Mouse (Mus musculus): ENCODE data around the gene Flii. TPM values are rescaled to one million over a fixed set of nuclear protein-coding genes. Genes with fewer than 3 reads are reported as not detected.

Gene Flii
- total and polyA plus RNA-seq, 3 experiments = 71.8 to 111 TPM; not detected in 1

GRCm38 (mm10) chr11:60719263-60719662, 7.8 kb downstream of the Flii start:
- TF ChIP-seq MAX (IDR thresholded peaks at IDR 0.05; ENCODE audit: low read length) (no peak), ETS1 (IDR thresholded peaks at IDR 0.05; ENCODE audit: low read depth, low read length) (no peak), JUND (IDR thresholded peaks at IDR 0.05; ENCODE audit: low read depth, low read length) (no peak), CHD1 (IDR thresholded peaks at IDR 0.05; ENCODE audit: low read depth, low read length) (no peak), NRF1 (IDR thresholded peaks at IDR 0.05; ENCODE audit: insufficient read depth, low read depth, low read length, poor library complexity, severe bottlenecking) (no peak), GATA1 (IDR thresholded peaks at IDR 0.05; ENCODE audit: low read depth, low read length) (no peak), E2F4 (IDR thresholded peaks at IDR 0.05; ENCODE audit: borderline replicate concordance, low read depth, low read length) (no peak), EP300 (IDR thresholded peaks at IDR 0.05; ENCODE audit: low read depth in 1 of 2, low read length in 2 of 2) (no peak), ZKSCAN1 (IDR thresholded peaks at IDR 0.05; ENCODE audit: low read depth, low read length) (no peak), POLR2AphosphoS2 (IDR thresholded peaks at IDR 0.05; ENCODE audit: low read length) (no peak), MYC (IDR thresholded peaks at IDR 0.05; ENCODE audit: low read depth, low read length) (no peak), NELFE (IDR thresholded peaks at IDR 0.05; ENCODE audit: low read depth, low read length) (no peak), MAZ (IDR thresholded peaks at IDR 0.05; ENCODE audit: low read depth, low read length) (no peak)
- no peaks in the 10 kb centered on the region; a peak in 1 of 4 replicates for H3K36me3 ChIP-seq (ENCODE audit: control insufficient read depth in 1 of 2, insufficient read depth in 2 of 2, low read length in 2 of 2)
- H3K9ac ChIP-seq (ENCODE audit: control insufficient read depth, low read depth, low read length, poor library complexity, severe bottlenecking) = no peak overlapping the region

GRCm38 (mm10) chr11:60715833-60716232, 11.2 kb downstream of the Flii start:
- Histone ChIP-seq H3K9me3 (replicated peaks; ENCODE audit: insufficient read depth, low read length) (no peaks in the 10 kb centered on the region), H3K36me3 (ENCODE audit: control insufficient read depth in 1 of 2, insufficient read depth in 2 of 2, low read length in 2 of 2) (peaks cover 0 to 3% of the 10 kb centered on the region in 2 experiments; a peak in 1 of 4 replicates), H3K79me2 (ENCODE audit: control insufficient read depth, insufficient read depth, low read length, poor library complexity) (no peaks in the 10 kb centered on the region), H3K4me3 (ENCODE audit: control insufficient read depth in 1 of 2, insufficient read depth in 1 of 2, low read depth in 2 of 2, low read length in 2 of 2) (no peak overlapping the region), H3K4me1 (ENCODE audit: control insufficient read depth in 1 of 2, insufficient read depth in 2 of 2, low read length in 2 of 2) (no peaks in the 10 kb centered on the region), H3K27ac (ENCODE audit: control insufficient read depth, low read depth, low read length) (no peak overlapping the region), H3K9ac (ENCODE audit: control insufficient read depth, low read depth, low read length, poor library complexity, severe bottlenecking) (no peak overlapping the region), H3K27me3 (ENCODE audit: control insufficient read depth in 1 of 2, insufficient read depth in 2 of 2, low read length in 2 of 2) (no peaks in the 10 kb centered on the region)
- TF ChIP-seq MXI1 (IDR thresholded peaks at IDR 0.05; ENCODE audit: low read depth, low read length) = no peak
- TF ChIP-seq POLR2A (IDR thresholded peaks at IDR 0.05; ENCODE audit: control insufficient read depth in 1 of 2, insufficient read depth in 1 of 2, low read depth in 1 of 2, low read length in 2 of 2, poor library complexity in 1 of 2) = no peak
- TF ChIP-seq JUND (IDR thresholded peaks at IDR 0.05; ENCODE audit: low read depth, low read length) = no peak
- TF ChIP-seq ETS1 (IDR thresholded peaks at IDR 0.05; ENCODE audit: low read depth, low read length) = no peak
- no peak for TF ChIP-seq NRF1 (IDR thresholded peaks at IDR 0.05; ENCODE audit: insufficient read depth, low read depth, low read length, poor library complexity, severe bottlenecking)
- TF ChIP-seq SMC3 (IDR thresholded peaks at IDR 0.05; ENCODE audit: low read depth, low read length) = no peak
- TF ChIP-seq MAZ (IDR thresholded peaks at IDR 0.05; ENCODE audit: low read depth, low read length) = no peak
- TF ChIP-seq RAD21 (IDR thresholded peaks at IDR 0.05; ENCODE audit: low read depth, low read length) = no peak
- no peak for TF ChIP-seq ZKSCAN1 (IDR thresholded peaks at IDR 0.05; ENCODE audit: low read depth, low read length)
- no peak for TF ChIP-seq GATA1 (IDR thresholded peaks at IDR 0.05; ENCODE audit: low read depth, low read length)
- no peak for TF ChIP-seq EP300 (IDR thresholded peaks at IDR 0.05; ENCODE audit: low read depth in 1 of 2, low read length in 2 of 2)
- DNase-seq (ENCODE audit: low read depth, low spot score) = no peak

More at GRCm38 (mm10) chr11:60719263-60719662, 7.8 kb downstream of the Flii start:
- DNase-seq (ENCODE audit: low read depth, low spot score) = no peak
- H3K9me3 ChIP-seq (replicated peaks; ENCODE audit: insufficient read depth, low read length) = no peaks in the 10 kb centered on the region
- no peak overlapping the region for H3K4me3 ChIP-seq (ENCODE audit: control insufficient read depth in 1 of 2, insufficient read depth in 1 of 2, low read depth in 2 of 2, low read length in 2 of 2)
- no peaks in the 10 kb centered on the region for H3K79me2 ChIP-seq (ENCODE audit: control insufficient read depth, insufficient read depth, low read length, poor library complexity)
- H3K4me1 ChIP-seq (ENCODE audit: control insufficient read depth in 1 of 2, insufficient read depth in 2 of 2, low read length in 2 of 2) = no peaks in the 10 kb centered on the region
- H3K27ac ChIP-seq (ENCODE audit: control insufficient read depth, low read depth, low read length) = no peak overlapping the region
- H3K27me3 ChIP-seq (ENCODE audit: control insufficient read depth in 1 of 2, insufficient read depth in 2 of 2, low read length in 2 of 2) = no peaks in the 10 kb centered on the region

All from MEL (cell line).